Mouse (Mus musculus) adrenal gland (tissue): ENCODE measurements at regions not wholly inside any gene's neighbourhood (a gene's known extent, or its start where the extent isn't known, plus 50 kb on each side); places are given as distances from the start of the nearest gene placed in this dataset.
"Not testable (repeated sequence)": the region's sequence is repeated elsewhere in the genome, so short reads cannot be mapped to it uniquely, and the experiment has no call there.

Source experiments
- intact Hi-C: fragments of 180-260 bp; cut with DNase I; formaldehyde crosslinking; loops from one replicate; pipeline ENCODE4 v1.15.1; 2025

GRCm38 (mm10) chr12:29361236-29361635 lies 166.9 kb upstream of the Myt1l start:
- intact Hi-C loops, result no loop called here

- intact Hi-C loops, result not testable (repeated sequence)
Measured at GRCm38 (mm10) chr12:29367741-29368106, 160.5 kb upstream of the Myt1l start.

DNA sequence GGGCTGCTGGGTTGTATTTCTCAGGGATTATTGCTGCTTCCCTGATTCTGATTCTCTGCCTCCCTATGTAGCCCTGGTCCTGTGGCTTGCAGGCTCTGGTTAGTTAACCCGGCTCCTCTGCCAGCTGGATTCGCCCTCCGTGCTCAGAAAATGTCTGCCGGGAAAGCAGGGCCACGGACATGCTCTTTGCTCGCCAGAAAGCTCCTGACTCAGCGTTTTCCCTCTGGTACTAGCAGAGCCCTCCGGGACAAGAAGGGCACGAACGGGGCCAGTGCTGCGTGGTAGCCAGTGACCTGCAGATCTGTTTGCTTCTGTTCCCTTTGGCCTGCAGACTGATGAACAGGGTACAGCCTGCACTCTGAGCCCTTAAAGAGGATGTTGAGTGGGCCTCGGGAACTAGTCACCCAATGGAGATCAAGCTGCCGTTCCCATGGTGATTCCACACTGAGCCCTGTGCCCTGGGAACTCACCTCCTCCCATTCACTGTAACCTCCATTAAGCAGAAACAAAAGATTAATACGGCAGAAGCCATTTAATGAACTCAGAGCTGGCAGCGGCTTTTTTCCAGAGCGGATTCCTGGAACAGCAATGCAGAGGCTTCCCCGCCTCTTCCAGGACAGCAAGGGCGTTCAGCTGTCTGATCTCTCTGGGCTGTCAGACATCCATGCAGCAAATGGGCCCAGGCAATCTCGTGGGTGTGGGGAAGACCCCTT lies 159.9 kb upstream of the Myt1l start:
- intact Hi-C loops, result no loop called here

- intact Hi-C loops, result no loop called here
Measured at GRCm38 (mm10) chr12:29368820-29369175, 159.4 kb upstream of the Myt1l start.

DNA sequence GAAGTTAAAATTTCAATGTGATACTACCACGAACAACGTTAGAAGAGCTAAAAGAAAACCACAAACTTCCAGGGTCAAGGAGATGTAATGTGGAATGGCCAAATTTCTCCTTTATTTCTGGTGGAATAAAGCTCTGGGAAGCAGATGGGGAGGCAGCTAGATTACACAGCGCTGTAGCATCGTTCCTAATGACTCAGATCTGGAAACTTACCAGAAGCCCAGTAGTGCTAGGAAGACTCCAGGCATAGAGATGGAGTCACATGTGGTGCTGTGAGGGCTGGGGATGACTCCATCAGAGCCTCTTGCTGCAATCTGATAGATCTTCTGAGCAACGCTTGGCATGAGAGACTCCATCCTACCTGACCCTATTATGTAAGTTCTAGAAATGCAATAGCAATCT lies 136.4 kb upstream of the Myt1l start:
- intact Hi-C loops, result no loop called here

GRCm38 (mm10) chr12:29394271-29394670 lies 133.9 kb upstream of the Myt1l start:
- intact Hi-C loops, result no loop called here

DNA sequence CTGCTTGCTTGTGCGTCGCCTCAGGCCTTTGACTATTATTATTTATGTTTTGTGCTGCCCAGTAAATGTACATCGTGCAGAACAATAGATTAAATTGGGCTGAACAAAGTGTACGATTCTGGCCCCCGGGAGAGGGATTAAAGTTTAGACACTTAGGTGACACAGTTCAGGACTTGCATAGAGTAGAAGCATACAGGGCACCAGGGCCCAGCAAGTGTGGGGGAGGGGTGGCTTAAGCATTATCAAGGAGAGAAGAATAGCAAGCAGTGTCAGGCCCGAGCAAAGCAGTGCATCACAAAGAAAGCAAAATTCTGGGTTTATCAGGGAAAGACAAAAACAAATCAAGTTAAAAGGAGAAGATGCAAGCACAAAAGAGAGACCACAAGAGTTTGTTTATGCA lies 133.3 kb upstream of the Myt1l start:
- intact Hi-C loops, result no loop called here

DNA sequence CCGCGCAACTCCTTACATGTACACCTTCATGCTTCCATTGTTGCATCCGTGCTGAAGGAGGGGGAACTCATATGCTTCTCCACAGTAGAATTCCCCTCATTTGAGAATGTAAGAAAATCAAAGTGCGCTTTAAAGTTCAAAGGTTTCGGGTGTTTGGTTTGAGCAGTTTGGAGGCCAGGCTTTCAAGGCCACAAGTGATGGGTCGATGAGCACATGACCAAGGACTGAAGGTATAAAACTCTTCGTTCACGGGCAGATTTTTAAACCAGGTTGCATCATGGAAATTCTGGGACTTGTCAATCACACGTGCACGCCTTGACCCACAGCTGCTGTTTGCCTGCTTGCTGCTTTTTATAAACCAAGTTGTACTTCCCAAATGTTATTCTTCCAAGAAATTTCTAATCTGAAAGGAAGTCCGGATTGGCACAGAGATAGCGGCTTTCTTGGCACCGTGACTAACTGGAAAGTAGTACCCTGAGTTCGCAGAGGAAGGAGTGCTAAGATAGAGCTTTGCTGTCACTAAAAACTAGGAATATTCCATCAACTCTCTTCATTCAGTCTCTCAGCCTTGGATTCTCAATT lies 132.7 kb upstream of the Myt1l start:
- intact Hi-C loops, result no loop called here

DNA sequence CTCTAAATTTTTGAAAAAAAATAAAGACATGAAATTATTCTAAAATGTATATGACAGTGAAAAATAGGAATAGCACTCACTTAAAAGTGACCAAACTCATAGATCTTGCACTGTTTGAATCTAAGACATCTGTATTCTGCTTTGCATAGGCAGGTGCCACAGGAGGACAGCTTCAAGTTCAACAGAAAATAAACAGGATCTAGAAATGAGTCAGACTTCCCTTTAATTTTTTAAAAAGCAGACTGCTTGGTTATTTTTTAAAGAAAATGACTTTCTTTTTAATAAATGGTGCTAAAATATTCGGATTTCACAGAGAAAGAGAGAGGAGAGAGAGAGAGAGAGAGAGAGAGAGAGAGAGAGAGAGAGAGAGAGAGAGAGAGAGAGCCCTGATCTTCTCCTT lies 123.8 kb upstream of the Myt1l start:
- intact Hi-C loops, result no loop called here

GRCm38 (mm10) chr12:29409336-29410055 lies 118.7 kb upstream of the Myt1l start:
- intact Hi-C loops, result no loop called here

DNA sequence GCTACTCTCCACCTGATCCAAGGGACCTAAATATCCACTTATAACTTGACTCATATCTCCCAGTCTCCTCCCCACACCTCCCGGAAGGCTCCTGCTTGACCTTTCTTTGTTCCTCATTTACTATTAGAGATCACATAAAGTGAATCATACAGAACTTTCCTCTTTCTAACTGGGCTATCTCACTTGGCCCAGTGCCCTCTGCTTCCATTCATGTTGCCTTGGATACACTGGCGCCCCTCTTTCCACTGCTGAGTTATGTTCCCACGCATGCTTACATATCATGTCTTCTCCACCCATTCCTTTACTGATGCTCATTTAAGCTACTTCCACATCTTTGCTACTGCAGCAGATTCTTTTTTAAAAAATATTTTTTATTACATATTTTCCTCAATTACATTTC lies 94.2 kb upstream of the Myt1l start:
- intact Hi-C loops, result no loop called here

- intact Hi-C loops, result no loop called here
Measured at GRCm38 (mm10) chr12:29439343-29440019, 88.7 kb upstream of the Myt1l start.

- intact Hi-C loops, result not testable (repeated sequence)
Measured at GRCm38 (mm10) chr12:29465201-29465600, 63.0 kb upstream of the Myt1l start.
